ENCODE assay signal across 13 mouse cellular contexts in the genomic region with DNA sequence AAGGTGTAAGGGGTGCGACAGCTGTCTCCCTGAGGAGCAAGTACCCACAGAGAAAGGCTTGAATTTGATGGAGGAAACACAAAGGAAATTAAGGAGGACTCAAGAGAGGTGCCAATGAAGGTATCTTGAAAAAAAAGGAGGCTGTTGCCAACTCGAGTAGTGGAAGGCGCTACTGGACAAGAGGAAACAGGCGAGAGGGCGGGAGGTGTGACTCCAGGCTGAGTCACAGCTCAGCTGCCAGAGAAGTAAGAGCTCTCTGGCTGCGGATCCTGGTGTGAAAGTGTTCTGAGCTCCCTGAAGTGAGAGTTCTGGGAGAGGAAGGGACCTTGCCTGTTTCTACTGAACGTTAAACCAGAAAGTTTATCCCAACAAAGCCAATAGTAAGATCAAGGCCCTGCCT. TPM values are rescaled to one million over a fixed set of nuclear protein-coding genes. Genes with fewer than 3 reads are reported as not detected.
A peak's percentile ranks its signal among the peaks of the same experiment; 100 is the strongest.
DNase-seq lines count a peak whose midpoint lies in the region; ATAC-seq and TF ChIP-seq lines count a peak whose summit lies in the region.
"Had no signal": no experiment of that assay in that cellular context is flagged by ENCODE, and none has a peak within 500 bp of the region (broad histone marks: within the 10 kb centered on the region; RNA-seq: fewer than 3 reads in every experiment).

No protein-coding gene starts in this region.

- no peak overlapping the region for H3ac ChIP-seq in myocyte (ENCODE audit: control insufficient read depth, insufficient read length)

- 84% methylated on average over 7 of the region's 7 CpGs for WGBS in midbrain, embryonic 13.5 days
- 71% methylated on average over 7 of the region's 7 CpGs for WGBS in liver, postnatal 0 days (ENCODE audit: insufficient replicate concordance)
- WGBS in heart, embryonic 11.5 days (ENCODE audit: insufficient replicate concordance) = 46% methylated on average over 7 of the region's 7 CpGs

- TF ChIP-seq CTCF in embryonic fibroblast, embryonic 13.5 days (IDR thresholded peaks at IDR 0.05; ENCODE audit: borderline replicate concordance, insufficient read depth, low read length) = no peak
- no peak for TF ChIP-seq CTCF in liver, postnatal 0 days (IDR thresholded peaks at IDR 0.05; ENCODE audit: low read depth)

- H3K9me3 ChIP-seq in midbrain, embryonic 13.5 days = no peaks in the 10 kb centered on the region
- H3K9me3 ChIP-seq in liver, postnatal 0 days (ENCODE audit: low read length) = no peaks in the 10 kb centered on the region
- no peaks in the 10 kb centered on the region for H3K9me3 ChIP-seq in heart, embryonic 11.5 days (replicated peaks; ENCODE audit: control insufficient read depth, low read length)
- H3K9me3 ChIP-seq: forebrain, embryonic 10.5 days; limb, embryonic 13.5 days had no signal

- TF ChIP-seq POLR2A in embryonic fibroblast, embryonic 13.5 days (IDR thresholded peaks at IDR 0.05; ENCODE audit: low read depth, low read length) = no peak
- TF ChIP-seq POLR2A in myocyte (IDR thresholded peaks at IDR 0.05; ENCODE audit: insufficient read length, low read depth) = peak; percentile 37

- H3K4me2 ChIP-seq in myocyte (ENCODE audit: low read depth) = peak overlapping the region; percentile 90
- no peak overlapping the region for H3K4me2 ChIP-seq in midbrain, embryonic 13.5 days (replicated peaks)
- no peak overlapping the region for H3K4me2 ChIP-seq in liver, postnatal 0 days (ENCODE audit: low read depth, low read length)
- H3K4me2 ChIP-seq in heart, embryonic 11.5 days = no peak overlapping the region
- H3K4me2 ChIP-seq: limb, embryonic 13.5 days had no signal

- no peaks in the 10 kb centered on the region for H3K27me3 ChIP-seq in myocyte (ENCODE audit: control insufficient read depth, insufficient read depth, insufficient read length)
- H3K27me3 ChIP-seq in midbrain, embryonic 13.5 days = no peaks in the 10 kb centered on the region
- H3K27me3 ChIP-seq in liver, postnatal 0 days (ENCODE audit: insufficient read depth, low read length) = no peaks in the 10 kb centered on the region
- H3K27me3 ChIP-seq in heart, embryonic 11.5 days (ENCODE audit: control insufficient read depth, insufficient read depth, low read length) = no peaks in the 10 kb centered on the region
- H3K27me3 ChIP-seq: limb, embryonic 13.5 days; Patski had no signal

- no peak overlapping the region for H3K9ac ChIP-seq in midbrain, embryonic 13.5 days (replicated peaks)
- H3K9ac ChIP-seq in liver, postnatal 0 days (replicated peaks) = no peak overlapping the region
- no peak overlapping the region for H3K9ac ChIP-seq in heart, embryonic 11.5 days (ENCODE audit: low read depth, low read length)
- H3K9ac ChIP-seq: limb, embryonic 13.5 days had no signal

- H3K27ac ChIP-seq in embryonic fibroblast, embryonic 13.5 days (ENCODE audit: insufficient read depth, low read length) = peak overlapping the region; percentile 61
- no peak overlapping the region for H3K27ac ChIP-seq in midbrain, embryonic 13.5 days
- H3K27ac ChIP-seq in liver, postnatal 0 days (ENCODE audit: low read depth) = no peak overlapping the region
- no peak overlapping the region for H3K27ac ChIP-seq in heart, embryonic 11.5 days (ENCODE audit: low read depth, low read length)
- H3K27ac ChIP-seq: forebrain, embryonic 10.5 days; layer of hippocampus, adult 2 months; limb, embryonic 13.5 days had no signal

- TF ChIP-seq EP300 in liver, postnatal 0 days (IDR thresholded peaks at IDR 0.05; ENCODE audit: low read depth) = no peak

- no peak for ATAC-seq in midbrain, embryonic 13.5 days
- no peak for ATAC-seq in liver, postnatal 0 days
- ATAC-seq in heart, embryonic 11.5 days (replicated peaks; ENCODE audit: insufficient number of reproducible peaks, low FRiP score, low TSS enrichment) = no peak
- ATAC-seq: Patski had no signal

- H3K79me2 ChIP-seq in myocyte (ENCODE audit: control insufficient read depth, insufficient read depth) = peaks cover 12% of the 10 kb centered on the region

- DNase-seq in right cerebral cortex, adult 2 months (ENCODE audit: low spot score in 2 of 2) = peak; percentile 53 to 68
- no peak for DNase-seq in right cerebral cortex, postnatal 10 days (ENCODE audit: low spot score in 2 of 2)
- peak; percentile 82 for DNase-seq in adipocyte (ENCODE audit: low spot score)
- no peak for DNase-seq in liver, postnatal 0 days
- DNase-seq: kidney, adult 11 months had no signal

- H3K4me3 ChIP-seq in embryonic fibroblast, embryonic 13.5 days (ENCODE audit: insufficient read depth, low read length) = no peak overlapping the region
- H3K4me3 ChIP-seq in myocyte = no peak overlapping the region
- no peak overlapping the region for H3K4me3 ChIP-seq in midbrain, embryonic 13.5 days (replicated peaks)
- no peak overlapping the region for H3K4me3 ChIP-seq in liver, postnatal 0 days (ENCODE audit: low read depth, low read length)
- H3K4me3 ChIP-seq in heart, embryonic 11.5 days (ENCODE audit: low read depth, low read length) = no peak overlapping the region
- H3K4me3 ChIP-seq: forebrain, embryonic 10.5 days; layer of hippocampus, adult 2 months; limb, embryonic 13.5 days had no signal

- no peaks in the 10 kb centered on the region; the same call in 1 of the 2 replicates for H3K4me1 ChIP-seq in embryonic fibroblast, embryonic 13.5 days (ENCODE audit: control insufficient read depth, insufficient read depth, low read length)
- H3K4me1 ChIP-seq in midbrain, embryonic 13.5 days (replicated peaks) = peaks cover 12% of the 10 kb centered on the region; the same call in 1 of the 2 replicates
- H3K4me1 ChIP-seq in liver, postnatal 0 days (ENCODE audit: insufficient read depth) = peaks cover 8% of the 10 kb centered on the region; the same call in 1 of the 2 replicates
- H3K4me1 ChIP-seq in heart, embryonic 11.5 days (ENCODE audit: control insufficient read depth, insufficient read depth, low read length) = peaks cover 2% of the 10 kb centered on the region; the same call in 1 of the 2 replicates

- H3K36me3 ChIP-seq in myocyte (ENCODE audit: control insufficient read depth, insufficient read depth) = peaks cover 8% of the 10 kb centered on the region
- H3K36me3 ChIP-seq in midbrain, embryonic 13.5 days = peaks cover 7% of the 10 kb centered on the region; the same call in 1 of the 2 replicates
- H3K36me3 ChIP-seq in liver, postnatal 0 days (replicated peaks; ENCODE audit: insufficient read depth, low read length) = no peaks in the 10 kb centered on the region
- no peaks in the 10 kb centered on the region for H3K36me3 ChIP-seq in heart, embryonic 11.5 days (ENCODE audit: control insufficient read depth, insufficient read depth, low read length)

TF ChIP-seq in myocyte, 11 proteins besides CTCF, POLR2A, EP300 and RAD21:
- TF ChIP-seq MYOG (IDR thresholded peaks at IDR 0.05; ENCODE audit: control insufficient read depth in 1 of 3, insufficient read depth in 1 of 3, insufficient read length in 2 of 3, low read depth in 2 of 3) = peak in 1 of 3 experiments; percentile 38
- no peak for TF ChIP-seq SRF (IDR thresholded peaks at IDR 0.05; ENCODE audit: control insufficient read depth, insufficient read length, low read depth)
- no peak for TF ChIP-seq E2F4 (IDR thresholded peaks at IDR 0.05; ENCODE audit: insufficient read depth)
- peak in 1 of 3 experiments; percentile 51 for TF ChIP-seq MYOD1 (IDR thresholded peaks at IDR 0.05; ENCODE audit: control insufficient read depth in 1 of 3, insufficient read length in 2 of 3, low read depth in 2 of 3)
TF ChIP-seq in myocyte: peak in this region for 2.

RNA-seq across cellular contexts. Expression of a gene that starts 2.7 kb away (rescaled TPM):
- 14.7 and 18.2 TPM in 2 replicates for polyA plus RNA-seq in embryonic fibroblast, embryonic 13.5 days (2011; ENCODE audit: insufficient read length, low read depth, missing spikeins)
- 16.4 TPM for polyA plus RNA-seq in myocyte (2012; fragmentation: generic; extraction: Trizol)
- 12.8 and 13.9 TPM in 2 replicates for polyA plus RNA-seq in midbrain, embryonic 13.5 days (2015; fragmentation: Nextera tagmentation; extraction: Ambion mirVana)
- polyA plus RNA-seq in liver, postnatal 0 days (2015; fragmentation: Nextera tagmentation; extraction: Ambion mirVana) = 2.1 and 2.7 TPM in 2 replicates
- 8.6 and 9.5 TPM in 2 replicates for polyA plus RNA-seq in heart, embryonic 11.5 days (2014; fragmentation: Nextera tagmentation; extraction: Ambion mirVana)

RNA-seq across cellular contexts. Expression of a gene that starts 26.3 kb away (rescaled TPM):
- not detected in 2 replicates for polyA plus RNA-seq in embryonic fibroblast, embryonic 13.5 days (2011; ENCODE audit: insufficient read length, low read depth, missing spikeins)
- not detected for polyA plus RNA-seq in myocyte (2012; fragmentation: generic; extraction: Trizol)
- polyA plus RNA-seq in midbrain, embryonic 13.5 days (2015; fragmentation: Nextera tagmentation; extraction: Ambion mirVana) = not detected in 2 replicates
- not detected in 2 replicates for polyA plus RNA-seq in liver, postnatal 0 days (2015; fragmentation: Nextera tagmentation; extraction: Ambion mirVana)
- polyA plus RNA-seq in heart, embryonic 11.5 days (2014; fragmentation: Nextera tagmentation; extraction: Ambion mirVana) = not detected in 2 replicates
- polyA plus RNA-seq: forebrain, embryonic 10.5 days; Patski had no signal

RNA-seq across cellular contexts. Expression of a gene that starts 45.0 kb away (rescaled TPM):
- polyA plus RNA-seq in embryonic fibroblast, embryonic 13.5 days (2011; ENCODE audit: insufficient read length, low read depth, missing spikeins) = not detected in 2 replicates
- not detected for polyA plus RNA-seq in myocyte (2012; fragmentation: generic; extraction: Trizol)
- 2.2 and 3.0 TPM in 2 replicates for polyA plus RNA-seq in midbrain, embryonic 13.5 days (2015; fragmentation: Nextera tagmentation; extraction: Ambion mirVana)
- polyA plus RNA-seq in liver, postnatal 0 days (2015; fragmentation: Nextera tagmentation; extraction: Ambion mirVana) = not detected in 2 replicates
- polyA plus RNA-seq in heart, embryonic 11.5 days (2014; fragmentation: Nextera tagmentation; extraction: Ambion mirVana) = not detected in 2 replicates
- polyA plus RNA-seq: Patski had no signal

Comparison
In these comparisons a context has a peak if more than half of its experiments do, and no peak if none do; other contexts are left out.
1. DNase-seq: peak in right cerebral cortex, adult 2 months (2 of 2) and adipocyte (single experiment); none in right cerebral cortex, postnatal 10 days (0 of 2) and liver, postnatal 0 days (single experiment).